Mouse (Mus musculus) limb, embryonic 13.5 days (tissue): ENCODE measurements around the gene Usf3. TPM values are rescaled to one million over a fixed set of nuclear protein-coding genes. Genes with fewer than 3 reads are reported as not detected.

Experiments used
- ATAC-seq: fragments of 200-750 bp; cut with Nextera tagmentation; 2 replicates; pipeline ENCODE4 v1.8.0; 2017; ENCODE audit warnings: low read depth, moderate number of reproducible peaks, moderate TSS enrichment; ENCODE audit not compliant: low FRiP score
- H3K27ac ChIP-seq: fragments of 300-500 bp; sonication (generic); 2 replicates; pipeline ENCODE4 v1.5.1; 2015; ENCODE audit warnings: inconsistent platforms, mild to moderate bottlenecking, moderate library complexity
- H3K27me3 ChIP-seq: fragments of 300-500 bp; sonication (generic); 2 replicates; pipeline ENCODE4 v1.6.1; 2015; ENCODE audit warnings: mild to moderate bottlenecking, inconsistent platforms
- H3K36me3 ChIP-seq: fragments of 300-500 bp; sonication (generic); 2 replicates; pipeline ENCODE4 v1.6.1; 2015; ENCODE audit warnings: inconsistent platforms, mild to moderate bottlenecking, moderate library complexity
- H3K4me1 ChIP-seq: fragments of 300-500 bp; sonication (generic); 2 replicates; pipeline ENCODE4 v1.6.1; 2015; ENCODE audit warnings: inconsistent platforms
- H3K4me2 ChIP-seq: fragments of 300-500 bp; sonication (generic); replicated peaks from 2 replicates; pipeline ENCODE4 v1.6.1; 2015; ENCODE audit warnings: inconsistent platforms, mild to moderate bottlenecking, moderate library complexity
- H3K4me3 ChIP-seq: fragments of 300-500 bp; sonication (generic); 2 replicates; pipeline ENCODE4 v1.5.1; 2015; ENCODE audit warnings: moderate library complexity, mild to moderate bottlenecking, inconsistent platforms
- H3K9ac ChIP-seq: fragments of 300-500 bp; sonication (generic); 2 replicates; pipeline ENCODE4 v1.6.1; 2015; ENCODE audit warnings: mild to moderate bottlenecking, inconsistent platforms
- H3K9me3 ChIP-seq: fragments of 300-500 bp; sonication (generic); 2 replicates; pipeline ENCODE4 v1.6.1; 2016; ENCODE audit warnings: inconsistent platforms
- WGBS: fragments of 180-500 bp; shearing (Covaris S2); methylation state at CpG from one replicate; pipeline ENCODE4 v1.1.7; 2015; 5-methylcytosine and 5-hydroxymethylcytosine counted together
- polyA plus RNA-seq: library from polyadenylated mRNA; unstranded; fragments of >200 nt; fragmentation: Nextera tagmentation; extraction: Ambion mirVana; gene quantifications from 2 replicates; pipeline ENCODE4 v1.2.1, GENCODE M21; 2015

Gene Usf3
- polyA plus RNA-seq, 1 experiment from 2014 or later = 3.0 TPM

DNA sequence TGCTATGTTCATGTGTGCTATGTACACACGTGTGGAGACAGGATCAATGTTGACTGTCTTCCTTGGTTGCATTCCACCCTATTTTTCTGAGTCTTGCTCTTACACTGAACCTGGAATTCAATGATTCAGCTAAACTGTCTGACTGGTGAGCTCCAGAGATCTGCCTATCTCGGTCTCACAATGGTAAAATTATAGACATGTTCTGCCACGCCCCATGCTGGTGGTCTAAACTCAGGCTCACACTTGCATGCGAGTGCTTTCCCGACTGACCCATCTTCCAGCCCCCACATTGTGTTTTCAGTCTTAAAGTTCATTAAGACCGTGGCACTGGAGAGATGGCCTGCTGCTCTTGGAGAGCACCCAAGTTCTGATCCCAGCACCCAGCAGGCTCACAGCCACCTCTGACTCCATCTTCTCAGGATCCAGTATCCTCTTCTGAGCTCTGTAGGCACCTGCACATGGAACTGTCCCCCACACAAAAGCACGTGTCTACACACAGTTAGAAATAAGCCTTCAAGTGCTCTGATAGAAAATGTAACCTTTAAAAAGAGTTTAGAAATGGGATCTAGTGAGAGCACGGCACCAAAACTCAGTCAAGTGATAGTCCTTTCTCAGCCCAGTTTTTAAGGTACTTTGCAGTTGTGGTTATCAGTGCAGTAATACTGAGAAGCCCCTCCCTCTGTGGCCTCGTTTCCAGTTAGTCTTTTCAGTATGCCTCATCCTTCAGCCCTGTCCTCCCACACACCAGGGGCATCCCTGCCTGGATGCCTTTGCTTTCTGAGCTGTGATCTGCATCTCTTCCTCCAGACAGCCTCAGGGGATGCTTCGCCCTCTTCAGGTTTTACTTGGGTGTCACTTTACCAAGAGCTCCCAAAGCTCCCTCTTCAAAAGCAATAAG is 37.4 kb downstream of the Usf3 start:
- H3K4me3 ChIP-seq = no peak overlapping the region
- H3K27ac ChIP-seq = no peak overlapping the region
- H3K4me1 ChIP-seq = no peaks in the 10 kb centered on the region
- no peaks in the 10 kb centered on the region for H3K9me3 ChIP-seq
- WGBS = 84% methylated on average over 10 of the region's 10 CpGs
- no peak overlapping the region for H3K4me2 ChIP-seq
- no peak for ATAC-seq
- peaks cover 74% of the 10 kb centered on the region for H3K36me3 ChIP-seq
- no peak overlapping the region for H3K9ac ChIP-seq
- H3K27me3 ChIP-seq = no peaks in the 10 kb centered on the region

DNA sequence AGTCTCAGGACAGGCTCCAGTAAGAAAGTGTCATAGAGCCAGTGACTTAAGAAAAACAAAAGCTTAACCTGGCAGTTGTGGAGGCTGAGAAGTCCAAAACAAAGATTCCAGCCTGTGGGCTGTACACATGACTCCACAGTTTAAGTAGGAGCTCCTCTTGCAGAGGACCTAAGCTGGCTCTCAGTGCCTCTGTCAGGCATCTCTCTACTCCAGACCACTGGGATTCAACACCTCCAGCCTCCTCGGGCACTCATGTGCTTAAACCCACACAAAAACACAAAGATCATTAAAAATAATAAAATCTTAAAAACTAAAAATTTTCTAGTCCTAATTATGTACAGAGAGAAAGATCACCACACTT is 38.0 kb downstream of the Usf3 start:
- Histone ChIP-seq H3K36me3 (peaks cover 77% of the 10 kb centered on the region), H3K4me3 (no peak overlapping the region), H3K9ac (no peak overlapping the region), H3K4me2 (no peak overlapping the region), H3K27ac (no peak overlapping the region), H3K27me3 (no peaks in the 10 kb centered on the region), H3K9me3 (no peaks in the 10 kb centered on the region), H3K4me1 (no peaks in the 10 kb centered on the region)
- ATAC-seq = no peak
- WGBS = 90% methylated on average over 1 of the region's 1 CpGs

DNA sequence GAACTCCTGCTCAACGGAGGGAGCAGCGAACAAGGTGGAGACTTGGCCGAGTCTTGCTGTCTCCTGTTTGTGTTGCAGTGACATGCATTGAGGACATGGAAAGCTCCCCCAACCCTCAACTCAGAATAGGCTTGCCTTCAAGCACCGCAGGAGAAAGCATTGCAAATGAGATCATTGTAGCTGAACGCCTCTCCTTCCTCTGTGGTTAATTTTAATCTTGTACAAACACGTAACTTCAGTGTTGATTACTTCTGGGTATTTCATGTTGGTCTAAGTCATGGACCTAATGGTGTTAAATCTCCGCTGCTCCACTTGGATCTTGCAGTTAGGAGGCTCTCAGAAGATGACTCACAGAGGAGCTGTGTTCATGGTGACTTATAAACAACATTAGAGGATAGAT is 39.7 kb downstream of the Usf3 start:
- H3K27ac ChIP-seq = no peak overlapping the region
- no peak overlapping the region for H3K4me2 ChIP-seq
- no peaks in the 10 kb centered on the region for H3K4me1 ChIP-seq
- no peak for ATAC-seq
- no peak overlapping the region for H3K9ac ChIP-seq
- no peaks in the 10 kb centered on the region for H3K27me3 ChIP-seq
- 92% methylated on average over 7 of the region's 7 CpGs for WGBS
- no peaks in the 10 kb centered on the region for H3K9me3 ChIP-seq
- H3K4me3 ChIP-seq = no peak overlapping the region
- peaks cover 80% of the 10 kb centered on the region for H3K36me3 ChIP-seq

DNA sequence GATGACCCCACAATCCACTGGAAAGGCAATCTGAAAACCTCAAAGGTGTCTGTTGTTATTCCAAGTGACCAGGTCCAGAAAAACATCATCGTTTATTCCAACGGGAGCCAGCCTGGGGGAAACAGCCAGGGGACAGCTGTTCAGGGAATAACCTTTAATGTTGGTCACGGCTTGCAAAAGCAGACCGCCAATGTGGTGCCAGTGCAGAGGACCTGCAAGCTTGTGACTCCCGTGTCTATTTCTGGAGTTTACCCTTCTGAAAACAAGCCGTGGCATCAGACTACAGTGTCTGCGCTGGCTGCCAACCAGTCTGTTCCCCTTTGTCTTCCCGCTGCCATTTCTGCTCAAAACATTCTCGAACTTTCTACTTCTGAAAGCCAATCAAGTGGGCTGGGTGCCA is 42.5 kb downstream of the Usf3 start:
- Histone ChIP-seq H3K27ac (no peak overlapping the region), H3K4me1 (no peaks in the 10 kb centered on the region), H3K9me3 (no peaks in the 10 kb centered on the region), H3K4me2 (no peak overlapping the region), H3K36me3 (peaks cover 88% of the 10 kb centered on the region), H3K4me3 (no peak overlapping the region), H3K27me3 (no peaks in the 10 kb centered on the region), H3K9ac (no peak overlapping the region)
- WGBS = 92% methylated on average over 9 of the region's 9 CpGs
- no peak for ATAC-seq

DNA sequence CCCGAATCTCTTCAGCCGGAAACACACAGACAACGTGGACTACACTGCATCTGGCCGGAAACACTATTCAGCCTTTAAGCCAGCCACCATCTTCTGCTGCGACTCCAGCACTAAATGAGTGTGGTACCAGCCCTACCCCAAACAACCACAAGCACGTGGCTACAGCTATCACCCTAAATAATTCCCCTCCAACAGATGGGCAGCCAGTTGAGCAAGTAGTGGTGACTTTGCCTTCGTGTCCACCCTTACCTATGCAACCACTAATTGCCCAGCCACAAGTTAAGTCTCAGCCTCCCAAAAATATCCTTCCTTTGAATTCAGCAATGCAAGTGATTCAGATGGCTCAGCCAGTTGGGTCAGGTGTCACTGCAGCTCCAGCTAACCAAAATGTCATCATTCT is 43.4 kb downstream of the Usf3 start:
- H3K4me3 ChIP-seq = no peak overlapping the region
- H3K36me3 ChIP-seq = peaks cover 88% of the 10 kb centered on the region
- H3K27me3 ChIP-seq = no peaks in the 10 kb centered on the region
- no peaks in the 10 kb centered on the region for H3K4me1 ChIP-seq
- H3K4me2 ChIP-seq = no peak overlapping the region
- H3K27ac ChIP-seq = no peak overlapping the region
- WGBS = 93% methylated on average over 7 of the region's 7 CpGs
- H3K9me3 ChIP-seq = no peaks in the 10 kb centered on the region
- no peak for ATAC-seq
- no peak overlapping the region for H3K9ac ChIP-seq

DNA sequence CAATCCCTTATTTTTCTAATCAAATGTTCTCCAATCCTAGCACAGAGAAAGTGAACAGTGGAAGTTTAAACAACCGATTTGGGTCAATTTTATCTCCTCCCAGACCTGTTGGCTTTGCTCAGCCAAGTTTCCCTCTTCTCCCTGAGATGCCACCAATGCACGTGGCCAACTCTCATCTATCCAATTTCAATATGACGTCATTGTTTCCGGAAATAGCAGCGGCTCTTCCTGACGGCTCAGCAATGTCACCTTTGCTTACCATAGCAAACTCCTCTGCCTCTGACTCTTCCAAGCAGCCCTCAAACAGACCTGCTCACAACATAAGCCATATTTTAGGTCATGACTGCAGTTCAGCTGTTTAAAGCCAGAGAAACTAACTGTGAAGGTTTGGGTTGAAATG is 48.4 kb downstream of the Usf3 start:
- Histone ChIP-seq H3K36me3 (peaks cover 53% of the 10 kb centered on the region), H3K4me2 (no peak overlapping the region), H3K27me3 (no peaks in the 10 kb centered on the region), H3K9me3 (no peaks in the 10 kb centered on the region), H3K4me3 (no peak overlapping the region), H3K9ac (no peak overlapping the region), H3K27ac (no peak overlapping the region), H3K4me1 (no peaks in the 10 kb centered on the region)
- no peak for ATAC-seq
- WGBS = 84% methylated on average over 6 of the region's 6 CpGs

DNA sequence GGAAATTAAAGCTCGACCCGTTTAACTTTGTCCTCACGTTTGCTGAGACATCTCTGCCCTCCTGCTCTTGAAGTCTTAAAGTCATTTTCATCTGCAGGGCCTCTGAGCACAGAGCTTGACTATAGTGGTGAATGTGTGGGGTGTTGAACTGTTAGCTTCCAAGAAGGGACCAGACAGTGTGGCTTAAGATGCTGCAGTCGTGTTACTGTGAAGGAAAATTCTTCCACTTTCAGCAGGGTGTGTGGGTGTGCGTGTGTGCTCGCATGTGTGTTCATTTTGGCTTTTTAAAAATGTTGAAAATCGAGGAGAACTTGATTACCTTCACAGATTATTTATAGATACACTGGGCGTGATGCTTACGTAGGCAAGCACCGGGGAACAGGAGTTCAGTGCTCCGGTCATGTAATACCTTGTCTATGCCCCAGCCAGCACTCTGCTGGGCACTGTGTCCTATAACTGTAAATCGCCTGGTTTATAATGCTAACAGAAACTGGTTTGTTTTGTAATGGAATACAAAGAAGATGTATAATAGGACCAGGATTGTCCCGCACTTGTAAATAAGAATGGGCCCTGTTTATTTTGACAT is 53.8 kb downstream of the Usf3 start:
- H3K36me3 ChIP-seq = no peaks in the 10 kb centered on the region; the same call in 1 of the 2 replicates
- 0 out of 2 replicates have a peak, but pooled peaks cover 5% of the 10 kb centered on the region for H3K9me3 ChIP-seq
- no peaks in the 10 kb centered on the region for H3K27me3 ChIP-seq
- 89% methylated on average over 13 of the region's 13 CpGs for WGBS
- H3K9ac ChIP-seq = no peak overlapping the region
- no peak overlapping the region for H3K27ac ChIP-seq
- H3K4me2 ChIP-seq = no peak overlapping the region
- no peaks in the 10 kb centered on the region for H3K4me1 ChIP-seq
- ATAC-seq = no peak
- H3K4me3 ChIP-seq = no peak overlapping the region

DNA sequence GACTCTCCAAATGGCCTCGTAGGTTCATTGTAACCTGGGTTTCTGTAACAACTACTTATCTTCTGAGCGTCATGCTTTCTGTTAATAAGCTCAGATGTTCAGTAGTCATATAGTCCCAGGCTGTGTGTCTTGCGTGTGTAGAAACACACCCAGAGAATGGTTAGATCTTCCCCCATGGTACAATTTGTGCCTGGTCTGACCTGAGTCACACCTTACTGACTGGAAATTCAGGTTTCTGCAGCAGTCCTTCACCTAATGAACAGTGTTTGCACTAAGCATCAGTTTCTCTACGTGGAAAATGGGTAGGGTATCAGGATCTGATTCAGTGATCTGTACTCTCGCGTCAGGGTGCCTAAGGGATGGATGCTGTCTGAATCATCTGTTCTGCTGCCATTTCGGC is 60.0 kb downstream of the Usf3 start:
- H3K4me3 ChIP-seq = no peak overlapping the region
- no peak overlapping the region for H3K4me2 ChIP-seq
- H3K4me1 ChIP-seq = no peaks in the 10 kb centered on the region
- 0 out of 2 replicates have a peak, but pooled peaks cover 5% of the 10 kb centered on the region for H3K9me3 ChIP-seq
- 88% methylated on average over 7 of the region's 7 CpGs for WGBS
- ATAC-seq = no peak
- no peaks in the 10 kb centered on the region for H3K27me3 ChIP-seq
- no peaks in the 10 kb centered on the region for H3K36me3 ChIP-seq
- no peak overlapping the region for H3K9ac ChIP-seq
- no peak overlapping the region for H3K27ac ChIP-seq

DNA sequence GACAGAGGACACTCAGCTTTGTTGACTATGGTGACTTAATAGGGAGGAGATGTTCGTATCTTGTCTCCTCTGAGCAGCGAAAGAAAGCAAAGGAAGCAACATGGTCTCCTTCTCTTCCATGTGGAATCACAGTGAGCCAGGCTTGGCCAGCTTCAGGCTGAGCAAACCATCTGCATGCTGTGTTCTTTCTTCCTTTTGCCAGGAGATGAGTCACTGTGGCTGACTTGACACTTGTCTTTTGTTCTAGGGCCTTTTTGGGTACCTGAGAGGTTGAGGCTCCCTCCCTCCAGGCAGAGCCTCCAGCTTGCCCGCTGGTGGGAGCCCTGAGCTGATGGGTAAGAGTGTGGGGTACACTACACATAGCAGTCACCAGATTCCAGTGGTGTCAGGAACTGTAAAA is 64.8 kb downstream of the Usf3 start:
- WGBS = 76% methylated on average over 3 of the region's 3 CpGs
- no peak overlapping the region for H3K9ac ChIP-seq
- 0 out of 2 replicates have a peak, but pooled peaks cover 4% of the 10 kb centered on the region for H3K4me1 ChIP-seq
- H3K36me3 ChIP-seq = no peaks in the 10 kb centered on the region
- no peak overlapping the region for H3K4me2 ChIP-seq
- H3K9me3 ChIP-seq = no peaks in the 10 kb centered on the region
- H3K27me3 ChIP-seq = no peaks in the 10 kb centered on the region
- H3K4me3 ChIP-seq = no peak overlapping the region
- H3K27ac ChIP-seq = no peak overlapping the region
- no peak for ATAC-seq

DNA sequence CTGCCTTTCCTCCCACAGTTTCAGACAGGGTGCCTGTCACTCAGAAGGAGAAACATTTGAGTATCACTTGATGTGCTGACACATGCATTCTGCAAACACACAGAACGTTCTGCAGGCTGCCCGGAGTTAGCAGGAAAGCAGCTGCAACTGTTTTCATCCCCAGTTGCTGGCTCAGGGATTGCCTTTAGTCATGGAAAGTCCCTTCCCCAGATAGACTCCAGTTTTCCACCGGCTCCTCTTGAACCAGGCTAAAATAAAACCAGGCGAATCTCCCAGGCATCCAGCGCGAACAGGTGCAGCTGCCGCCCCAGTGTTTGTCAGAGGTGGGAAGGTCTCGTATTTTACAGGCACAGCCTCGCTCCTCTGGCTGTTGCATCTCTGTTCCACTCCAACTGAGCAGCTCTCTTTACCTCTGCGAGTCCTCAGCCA is 65.8 kb downstream of the Usf3 start:
- H3K4me2 ChIP-seq = no peak overlapping the region
- H3K27me3 ChIP-seq = no peaks in the 10 kb centered on the region
- 39% methylated on average over 10 of the region's 10 CpGs for WGBS
- H3K4me3 ChIP-seq = no peak overlapping the region
- ATAC-seq = peak; percentile 85
- no peak overlapping the region for H3K9ac ChIP-seq
- H3K9me3 ChIP-seq = no peaks in the 10 kb centered on the region
- H3K36me3 ChIP-seq = no peaks in the 10 kb centered on the region
- no peak overlapping the region for H3K27ac ChIP-seq
- H3K4me1 ChIP-seq = 0 out of 2 replicates have a peak, but pooled peaks cover 4% of the 10 kb centered on the region

DNA sequence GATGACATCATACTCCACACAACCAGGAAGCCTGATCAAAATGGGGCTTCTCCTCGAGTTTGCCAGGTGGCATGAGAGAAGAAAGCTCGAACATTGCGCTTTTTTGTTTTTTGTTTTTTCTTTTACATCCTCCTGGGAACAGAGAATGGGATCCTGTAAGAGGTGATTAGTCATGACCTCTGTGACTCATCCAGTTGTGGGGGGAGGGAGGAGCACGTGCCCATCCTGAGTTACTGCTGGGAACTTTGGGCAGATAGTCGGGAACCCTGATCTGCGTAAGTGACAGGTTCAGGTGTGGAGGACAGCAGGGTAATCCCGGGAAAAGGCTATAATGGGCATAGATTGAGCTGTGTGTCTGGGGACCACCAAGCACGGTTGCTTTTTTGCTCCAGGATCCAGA is 67.4 kb downstream of the Usf3 start:
- Histone ChIP-seq H3K27me3 (no peaks in the 10 kb centered on the region), H3K4me1 (0 out of 2 replicates have a peak, but pooled peaks cover 4% of the 10 kb centered on the region), H3K4me2 (no peak overlapping the region), H3K9me3 (no peaks in the 10 kb centered on the region), H3K36me3 (no peaks in the 10 kb centered on the region), H3K27ac (no peak overlapping the region), H3K4me3 (no peak overlapping the region), H3K9ac (no peak overlapping the region)
- WGBS = 66% methylated on average over 8 of the region's 8 CpGs
- no peak for ATAC-seq

DNA sequence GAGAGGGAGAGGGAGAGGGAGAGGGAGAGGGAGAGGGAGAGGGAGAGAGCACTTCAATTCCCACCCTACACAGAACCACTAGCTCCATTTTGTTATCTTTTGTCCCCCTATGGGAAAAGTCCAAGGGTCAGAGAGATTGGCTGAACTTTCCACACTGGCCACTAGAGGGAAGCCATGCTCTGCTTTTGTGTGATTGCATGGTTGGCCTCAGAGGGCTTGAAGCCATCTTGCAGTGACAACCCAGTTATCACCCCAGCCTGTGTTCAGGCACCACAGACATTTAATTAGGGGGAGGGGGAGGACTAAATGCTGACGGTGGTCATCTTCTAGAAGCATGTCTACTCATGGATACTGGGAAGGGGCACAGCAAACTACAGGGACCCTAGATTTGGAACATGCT is 69.6 kb downstream of the Usf3 start:
- Histone ChIP-seq H3K9ac (no peak overlapping the region), H3K36me3 (no peaks in the 10 kb centered on the region), H3K4me1 (0 out of 2 replicates have a peak, but pooled peaks cover 4% of the 10 kb centered on the region), H3K4me3 (no peak overlapping the region), H3K4me2 (no peak overlapping the region), H3K9me3 (0 out of 2 replicates have a peak, but pooled peaks cover 5% of the 10 kb centered on the region), H3K27ac (no peak overlapping the region), H3K27me3 (no peaks in the 10 kb centered on the region)
- 8% methylated on average over 1 of the region's 1 CpGs for WGBS
- ATAC-seq = no peak; the same call in 1 of the 2 replicates
